Mouse (Mus musculus): ENCODE measurements around the gene Pdxk. TPM values are rescaled to one million over a fixed set of nuclear protein-coding genes. Genes with fewer than 3 reads are reported as not detected.

Pdxk gene
- total and polyA plus RNA-seq, 3 experiments: 4.3 to 6.8 (median 6.4) TPM

DNA sequence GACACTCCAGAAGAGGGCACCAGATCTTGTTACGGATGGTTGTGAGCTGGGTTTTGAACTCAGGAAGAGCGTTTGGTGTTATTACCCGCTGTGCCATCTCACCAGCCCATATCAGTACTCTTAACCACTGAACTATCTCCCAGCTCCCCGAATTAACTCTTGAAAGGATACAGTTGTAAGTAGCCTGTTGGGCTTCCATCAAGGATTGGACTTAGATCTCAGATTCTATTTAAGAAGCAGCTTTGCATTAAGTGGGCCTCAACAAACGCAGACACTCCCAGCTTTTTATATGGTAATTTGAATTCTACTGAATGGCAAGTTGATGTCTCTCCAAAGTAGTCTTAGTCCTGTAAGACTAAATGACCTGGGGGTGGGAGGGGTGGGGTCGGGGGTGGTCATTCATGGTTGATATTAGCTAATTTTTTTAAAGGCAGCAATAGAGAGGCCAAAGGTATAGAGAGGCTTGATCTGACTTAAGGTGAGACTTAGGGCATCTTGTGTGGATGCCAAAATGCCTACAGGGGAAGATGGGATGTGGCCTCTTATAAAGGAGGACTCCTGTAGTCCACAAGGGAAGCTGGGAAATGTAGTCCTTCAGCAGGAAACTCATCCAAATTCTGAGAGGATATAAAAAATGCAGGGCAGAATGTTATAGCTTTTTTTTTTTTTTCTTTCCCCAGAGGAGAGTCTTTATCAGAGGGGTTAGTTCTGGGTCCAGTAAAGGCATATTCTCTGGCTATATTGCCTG lies 38.4 kb upstream of the Pdxk start:
- no peak for TF ChIP-seq CHD1 (IDR thresholded peaks at IDR 0.05; ENCODE audit: low read depth, low read length)
- no peak for TF ChIP-seq CTCF (conservative IDR thresholded peaks at IDR 0.05 in 1 of 2, IDR thresholded peaks at IDR 0.05 in 1 of 2; ENCODE audit: low read depth in 2 of 2, low read length in 2 of 2)
- dilution Hi-C loops (cut with MboI; ENCODE audit: extremely low pct_ligation_motif_present, extremely low pct_unique_long_range_greater_than_20kb, low sequenced_read_pairs): no loop called here
- no peak overlapping the region for H3K27ac ChIP-seq (ENCODE audit: insufficient read depth, low read depth)

DNA sequence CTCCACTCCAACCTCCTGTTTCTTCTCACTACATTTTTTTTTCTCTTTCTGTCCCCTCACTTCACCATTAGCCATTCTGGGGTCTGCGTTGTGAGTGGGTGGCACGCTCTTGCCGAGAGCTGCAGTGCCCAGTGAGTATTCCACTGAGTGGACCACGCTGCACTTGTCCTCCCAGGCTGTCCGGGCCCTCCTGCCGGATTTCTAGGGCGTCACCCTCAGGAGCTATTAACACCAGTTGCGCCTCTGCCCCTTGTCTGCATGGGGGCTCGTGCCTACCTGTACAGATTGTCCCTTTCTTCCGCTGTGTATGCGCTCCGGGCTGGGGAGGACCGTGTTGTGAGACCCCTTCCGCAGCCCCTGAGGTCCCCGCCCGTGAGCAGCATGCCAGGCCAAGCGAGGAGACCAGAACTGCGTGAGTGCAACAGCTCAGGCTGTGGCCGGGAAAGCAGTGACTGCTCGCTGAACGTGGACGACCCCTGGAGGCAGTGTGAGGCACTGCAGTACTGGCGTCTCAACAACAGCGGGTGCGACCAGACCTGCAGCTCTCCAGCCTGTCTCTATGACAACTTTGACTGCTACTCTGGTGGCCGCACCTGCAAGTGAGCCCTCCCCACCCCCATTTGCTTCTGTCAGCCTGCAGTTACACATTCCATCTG lies 22.8 kb upstream of the Pdxk start:
- no peak overlapping the region for H3K9ac ChIP-seq (ENCODE audit: insufficient read depth, low read depth)
- no peak overlapping the region for H3K4me2 ChIP-seq (ENCODE audit: insufficient read depth, low read depth, poor library complexity, severe bottlenecking)
- in situ Hi-C loops (cut with MboI; ENCODE audit: low pct_ligation_motif_present, low pct_unique_long_range_greater_than_20kb, low sequenced_read_pairs) (no loop called here), dilution Hi-C loops (cut with MboI; ENCODE audit: extremely low pct_ligation_motif_present, extremely low pct_unique_long_range_greater_than_20kb, low sequenced_read_pairs) (no loop called here)
- no peaks in the 10 kb centered on the region for H3K36me3 ChIP-seq (replicated peaks in 1 of 2; ENCODE audit: control insufficient read depth in 1 of 2, insufficient read depth in 1 of 2, low read length in 1 of 2)
- no peak overlapping the region for H3K4me3 ChIP-seq (replicated peaks in 1 of 3; ENCODE audit: low read depth in 2 of 3, low read length in 2 of 3, poor library complexity in 1 of 3)
- no peak overlapping the region for H3K27ac ChIP-seq (ENCODE audit: insufficient read depth, low read depth)
- peaks cover 3 to 4% of the 10 kb centered on the region in 2 experiments; a peak in 1 of 4 replicates for H3K4me1 ChIP-seq (ENCODE audit: control insufficient read depth in 1 of 2, insufficient read depth in 2 of 2)
- H3K27me3 ChIP-seq (replicated peaks): peaks cover 75% of the 10 kb centered on the region
- H3K79me2 ChIP-seq (replicated peaks; ENCODE audit: control insufficient read depth, extremely low read depth, insufficient read depth, poor library complexity, severe bottlenecking): no peaks in the 10 kb centered on the region
- peaks cover 2% of the 10 kb centered on the region for H3K9me3 ChIP-seq (replicated peaks; ENCODE audit: low read length)
- DNase-seq (ENCODE audit: extremely low read depth): peak; percentile 68
- TF ChIP-seq NRF1 (IDR thresholded peaks at IDR 0.05; ENCODE audit: low read depth, low read length): no peak
- no peak for TF ChIP-seq MAFK (IDR thresholded peaks at IDR 0.05; ENCODE audit: insufficient replicate concordance, low read length)
- TF ChIP-seq GABPA (IDR thresholded peaks at IDR 0.05; ENCODE audit: insufficient replicate concordance, low read depth, low read length): no peak
- TF ChIP-seq ETS1 (conservative IDR thresholded peaks at IDR 0.05; ENCODE audit: low read depth, low read length): no peak
- TF ChIP-seq SIN3A (IDR thresholded peaks at IDR 0.05; ENCODE audit: low read length): no peak
- TF ChIP-seq CHD2 (IDR thresholded peaks at IDR 0.05; ENCODE audit: low read length): no peak
- TF ChIP-seq EP300 (IDR thresholded peaks at IDR 0.05; ENCODE audit: low read length): no peak
- TF ChIP-seq ZC3H11A (IDR thresholded peaks at IDR 0.05; ENCODE audit: low read depth, low read length): no peak
- no peak for TF ChIP-seq E2F4 (IDR thresholded peaks at IDR 0.05; ENCODE audit: insufficient replicate concordance, low read depth, low read length)
- peak; percentile 75 for TF ChIP-seq SMC3 (IDR thresholded peaks at IDR 0.05; ENCODE audit: low read depth, low read length)
- no peak for TF ChIP-seq PAX5 (IDR thresholded peaks at IDR 0.05; ENCODE audit: low read length)
- no peak for TF ChIP-seq POLR2AphosphoS2 (IDR thresholded peaks at IDR 0.05; ENCODE audit: low read depth, low read length)
- TF ChIP-seq RAD21 (IDR thresholded peaks at IDR 0.05; ENCODE audit: low read depth, low read length): peak; percentile 64
- TF ChIP-seq IRF4 (IDR thresholded peaks at IDR 0.05; ENCODE audit: low read depth, low read length): no peak
- TF ChIP-seq HCFC1 (IDR thresholded peaks at IDR 0.05; ENCODE audit: low read depth, low read length): no peak
- TF ChIP-seq ZMIZ1 (IDR thresholded peaks at IDR 0.05; ENCODE audit: low read depth, low read length): no peak
- TF ChIP-seq TCF12 (IDR thresholded peaks at IDR 0.05; ENCODE audit: low read depth, low read length): no peak
- no peak for TF ChIP-seq KAT2A (IDR thresholded peaks at IDR 0.05; ENCODE audit: insufficient replicate concordance, low read length)
- 0 out of 2 replicates have a peak, but pooled peaks have one; percentile 19 for TF ChIP-seq BHLHE40 (IDR thresholded peaks at IDR 0.05; ENCODE audit: low read depth, low read length)
- TF ChIP-seq RCOR1 (conservative IDR thresholded peaks at IDR 0.05; ENCODE audit: low read depth, low read length): no peak
- no peak for TF ChIP-seq JUND (conservative IDR thresholded peaks at IDR 0.05; ENCODE audit: low read depth, low read length)
- TF ChIP-seq MXI1 (IDR thresholded peaks at IDR 0.05; ENCODE audit: low read depth, low read length): no peak
- TF ChIP-seq ELF1 (IDR thresholded peaks at IDR 0.05; ENCODE audit: low read depth, low read length): no peak
- no peak for TF ChIP-seq MYC (IDR thresholded peaks at IDR 0.05; ENCODE audit: low read depth, low read length)
- TF ChIP-seq USF1 (IDR thresholded peaks at IDR 0.05; ENCODE audit: low read depth, low read length): no peak
- TF ChIP-seq ZNF384 (IDR thresholded peaks at IDR 0.05; ENCODE audit: low read depth, low read length): no peak
- peak; percentile 85 to 86 for TF ChIP-seq CTCF (conservative IDR thresholded peaks at IDR 0.05 in 1 of 2, IDR thresholded peaks at IDR 0.05 in 1 of 2; ENCODE audit: low read depth in 2 of 2, low read length in 2 of 2)
- TF ChIP-seq NELFE (IDR thresholded peaks at IDR 0.05; ENCODE audit: low read depth, low read length): no peak
- TF ChIP-seq MAX (IDR thresholded peaks at IDR 0.05; ENCODE audit: low read length): no peak
- no peak for TF ChIP-seq POLR2A (IDR thresholded peaks at IDR 0.05; ENCODE audit: low read depth, low read length)
- no peak for TF ChIP-seq USF2 (conservative IDR thresholded peaks at IDR 0.05; ENCODE audit: low read depth, low read length)

More for the DNA sequence above, 38.4 kb upstream of the Pdxk start:
- H3K4me2 ChIP-seq (ENCODE audit: insufficient read depth, low read depth, poor library complexity, severe bottlenecking): no peak overlapping the region
- H3K9ac ChIP-seq (ENCODE audit: insufficient read depth, low read depth): no peak overlapping the region
- H3K36me3 ChIP-seq (replicated peaks in 1 of 2; ENCODE audit: control insufficient read depth in 1 of 2, insufficient read depth in 1 of 2, low read length in 1 of 2): no peaks in the 10 kb centered on the region
- H3K9me3 ChIP-seq (replicated peaks; ENCODE audit: low read length): peaks cover 4% of the 10 kb centered on the region
- no peak for DNase-seq (ENCODE audit: extremely low read depth)
- in situ Hi-C loops (cut with MboI; ENCODE audit: low pct_ligation_motif_present, low pct_unique_long_range_greater_than_20kb, low sequenced_read_pairs): no loop called here
- no peaks in the 10 kb centered on the region for H3K79me2 ChIP-seq (replicated peaks; ENCODE audit: control insufficient read depth, extremely low read depth, insufficient read depth, poor library complexity, severe bottlenecking)
- H3K4me3 ChIP-seq (replicated peaks in 1 of 3; ENCODE audit: low read depth in 2 of 3, low read length in 2 of 3, poor library complexity in 1 of 3): no peak overlapping the region
- H3K4me1 ChIP-seq (ENCODE audit: control insufficient read depth in 1 of 2, insufficient read depth in 2 of 2): no peaks in the 10 kb centered on the region
- peaks cover 47% of the 10 kb centered on the region for H3K27me3 ChIP-seq (replicated peaks)
